Comparison of ENCODE assay signal across 17 mouse cellular contexts in the genomic region with DNA sequence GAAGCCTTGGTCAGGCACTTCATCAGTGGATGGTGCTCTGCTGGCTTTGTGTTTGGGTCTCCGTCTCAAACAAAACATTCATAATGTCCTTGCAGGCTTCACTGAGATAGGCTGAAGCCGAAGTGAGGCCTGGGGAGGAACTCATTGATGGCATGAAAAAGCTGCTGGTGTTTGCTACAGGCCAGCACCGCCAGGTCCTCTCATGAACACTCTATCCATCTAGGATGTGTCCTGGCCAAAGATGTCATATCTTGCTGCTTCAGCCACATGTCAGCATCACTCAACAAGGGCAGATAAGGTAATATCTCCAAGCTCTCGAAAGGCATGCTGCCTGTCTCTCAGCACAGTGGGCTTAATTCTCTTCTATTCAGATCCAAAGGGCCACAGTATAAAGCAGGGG.
"Had no signal": no experiment of that assay in that cellular context is flagged by ENCODE, and none has a peak within 500 bp of the region (broad histone marks: within the 10 kb centered on the region; RNA-seq: fewer than 3 reads in every experiment).

No protein-coding gene starts in this region.

- H3K9me3 ChIP-seq: midbrain, embryonic 10.5 days; midbrain, embryonic 12.5 days; neural tube, embryonic 13.5 days; neural tube, embryonic 15.5 days had no signal

- H3K9ac ChIP-seq: midbrain, embryonic 12.5 days; neural tube, embryonic 13.5 days; neural tube, embryonic 15.5 days had no signal

- ATAC-seq: midbrain, embryonic 16.5 days had no signal

- DNase-seq: lung, postnatal 10 days; lung, postnatal 4 days; midbrain, embryonic 14.5 days; retina, postnatal 1 day; right cerebral cortex, adult 18-20 months; right cerebral cortex, postnatal 25 days; right cerebral cortex, postnatal 4 days; spleen, adult 18-20 months; thymus, adult 18-20 months; thymus, postnatal 14 days; thymus, postnatal 36 days had no signal

- H3K4me1 ChIP-seq: midbrain, embryonic 10.5 days; midbrain, embryonic 12.5 days; neural tube, embryonic 13.5 days; neural tube, embryonic 15.5 days had no signal

- H3K27ac ChIP-seq: midbrain, embryonic 10.5 days; midbrain, embryonic 12.5 days; neural tube, embryonic 13.5 days; neural tube, embryonic 15.5 days had no signal

- H3K36me3 ChIP-seq: midbrain, embryonic 10.5 days; midbrain, embryonic 12.5 days; neural tube, embryonic 13.5 days; neural tube, embryonic 15.5 days had no signal

- H3K4me3 ChIP-seq: midbrain, embryonic 10.5 days; midbrain, embryonic 12.5 days; myocyte; neural tube, embryonic 13.5 days; neural tube, embryonic 15.5 days had no signal

- H3K27me3 ChIP-seq: midbrain, embryonic 12.5 days; neural tube, embryonic 13.5 days; neural tube, embryonic 15.5 days had no signal

- H3K4me2 ChIP-seq: midbrain, embryonic 12.5 days; neural tube, embryonic 13.5 days; neural tube, embryonic 15.5 days had no signal
